Mouse (Mus musculus): Measurements from ENCODE around the gene Trim66. TPM values are rescaled to one million over a fixed set of nuclear protein-coding genes. Genes with fewer than 3 reads are reported as not detected.

The Trim66 gene
- polyA plus RNA-seq, 1 experiment: not detected

GRCm38 (mm10) chr7:109468262-109468701, 39.7 kb downstream of the Trim66 start:
- H3K27me3 ChIP-seq (replicated peaks): peaks cover 14% of the 10 kb centered on the region
- H3K9me3 ChIP-seq: no peaks in the 10 kb centered on the region
- H3K4me1 ChIP-seq: no peaks in the 10 kb centered on the region
- no peak overlapping the region for H3K4me3 ChIP-seq (replicated peaks)
- H3K36me3 ChIP-seq (replicated peaks; ENCODE audit: low read length): no peaks in the 10 kb centered on the region
- no peak for TF ChIP-seq FLI1 (IDR thresholded peaks at IDR 0.05; ENCODE audit: low read length)
- no peak for TF ChIP-seq GATA1 (IDR thresholded peaks at IDR 0.05; ENCODE audit: borderline replicate concordance, low read length)

GRCm38 (mm10) chr7:109467591-109467990, 40.3 kb downstream of the Trim66 start:
- Histone ChIP-seq H3K9me3 (no peaks in the 10 kb centered on the region), H3K27me3 (replicated peaks) (peaks cover 14% of the 10 kb centered on the region), H3K36me3 (replicated peaks; ENCODE audit: low read length) (no peaks in the 10 kb centered on the region), H3K4me3 (replicated peaks) (no peak overlapping the region), H3K4me1 (no peaks in the 10 kb centered on the region)
- no peak for TF ChIP-seq FLI1 (IDR thresholded peaks at IDR 0.05; ENCODE audit: low read length)

DNA sequence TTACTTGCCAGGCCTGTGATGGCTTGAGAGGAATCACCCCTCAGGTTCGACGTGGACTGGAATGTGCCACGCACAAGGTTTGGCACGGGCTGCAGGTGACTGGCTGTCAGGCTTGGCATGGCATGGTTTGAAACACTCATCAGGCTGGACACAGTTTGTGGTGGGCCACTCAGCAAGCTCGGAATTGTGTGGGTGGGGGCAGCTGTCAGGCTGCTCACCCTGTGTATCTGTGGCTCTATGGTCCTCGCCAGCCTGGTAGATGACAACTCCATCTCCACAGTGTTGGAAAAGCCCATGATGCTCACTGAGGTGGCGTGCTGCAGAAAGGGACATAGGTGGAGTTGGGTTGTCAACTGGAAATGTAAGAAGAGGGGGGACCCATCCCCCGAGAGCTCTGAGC, 47.2 kb downstream of the Trim66 start:
- Histone ChIP-seq H3K9me3 (no peaks in the 10 kb centered on the region), H3K36me3 (replicated peaks; ENCODE audit: low read length) (no peaks in the 10 kb centered on the region)
- TF ChIP-seq GATA1 (IDR thresholded peaks at IDR 0.05; ENCODE audit: borderline replicate concordance, low read length) (no peak), FLI1 (IDR thresholded peaks at IDR 0.05; ENCODE audit: low read length) (no peak)

DNA sequence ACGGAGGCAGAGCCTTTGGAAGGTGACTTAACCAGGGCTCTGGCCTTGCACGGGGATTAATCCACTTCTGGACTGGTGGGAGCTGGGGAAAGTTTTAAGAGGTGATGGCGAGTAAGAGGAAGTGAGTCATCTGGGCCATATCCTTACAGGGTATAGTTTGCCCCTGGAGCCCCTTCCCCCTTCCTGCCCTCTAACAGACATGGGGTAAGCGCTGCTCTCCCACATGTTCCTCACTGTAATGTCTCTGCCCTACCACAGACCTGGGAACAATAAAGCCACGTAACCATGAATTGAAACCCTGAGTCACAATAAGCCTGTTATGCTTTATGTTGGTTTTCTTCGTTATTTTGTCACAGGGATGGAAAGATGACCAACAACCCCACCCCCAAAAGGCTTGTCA, 51.4 kb downstream of the Trim66 start:
- Histone ChIP-seq H3K27me3 (replicated peaks) (peaks cover 8% of the 10 kb centered on the region), H3K36me3 (replicated peaks; ENCODE audit: low read length) (no peaks in the 10 kb centered on the region), H3K9me3 (no peaks in the 10 kb centered on the region), H3K4me3 (replicated peaks) (no peak overlapping the region), H3K4me1 (peaks cover 17% of the 10 kb centered on the region)
- no peak for TF ChIP-seq FLI1 (IDR thresholded peaks at IDR 0.05; ENCODE audit: low read length)

More for the DNA sequence above, 47.2 kb downstream of the Trim66 start:
- peaks cover 14% of the 10 kb centered on the region for H3K4me1 ChIP-seq
- no peak overlapping the region for H3K4me3 ChIP-seq (replicated peaks)
- H3K27me3 ChIP-seq (replicated peaks): peaks cover 5% of the 10 kb centered on the region

DNA sequence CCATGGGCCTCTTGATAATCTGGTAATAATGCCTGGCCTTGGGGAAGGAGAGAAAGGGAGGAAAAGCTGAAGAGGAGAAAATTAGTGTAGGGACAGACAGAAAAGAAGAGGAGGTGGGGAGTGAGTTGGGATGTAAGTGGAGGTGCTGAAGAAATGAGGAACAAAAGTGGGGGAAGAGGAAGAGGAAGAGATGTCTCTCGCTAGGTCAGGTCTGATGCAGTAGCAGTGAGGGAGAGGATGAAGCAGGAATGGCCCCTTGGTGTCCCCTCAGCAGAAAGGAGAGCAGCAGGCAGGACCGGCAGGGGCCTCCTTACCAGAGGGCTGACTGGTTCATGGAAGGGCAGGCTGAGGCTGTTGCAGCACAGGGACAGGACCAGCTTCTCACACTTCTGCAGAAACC, 52.2 kb downstream of the Trim66 start:
- Histone ChIP-seq H3K36me3 (replicated peaks; ENCODE audit: low read length) (no peaks in the 10 kb centered on the region), H3K27me3 (replicated peaks) (peaks cover 10% of the 10 kb centered on the region)

DNA sequence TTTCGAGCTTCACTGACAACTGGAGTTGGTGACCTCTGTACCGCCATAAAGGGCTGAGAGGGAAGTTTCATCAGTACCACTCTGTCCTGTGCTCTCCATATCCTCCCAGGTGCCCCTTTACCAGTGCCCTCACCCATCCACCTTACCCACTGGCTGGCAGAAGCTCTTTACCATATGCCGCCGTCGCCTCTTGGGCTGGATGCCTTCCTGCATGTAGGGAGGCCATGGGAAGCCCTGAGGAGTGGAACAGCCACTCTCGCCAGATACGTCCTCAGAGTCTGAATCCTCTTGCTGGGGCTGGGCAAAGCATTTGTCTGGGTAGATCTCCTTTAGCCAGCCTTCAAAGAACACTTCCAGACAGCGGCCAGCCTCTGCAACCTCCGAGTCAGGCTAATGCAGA, 53.1 kb downstream of the Trim66 start:
- TF ChIP-seq FLI1 (IDR thresholded peaks at IDR 0.05; ENCODE audit: low read length) (no peak), GATA1 (IDR thresholded peaks at IDR 0.05; ENCODE audit: borderline replicate concordance, low read length) (no peak)
- H3K4me1 ChIP-seq: peaks cover 17% of the 10 kb centered on the region
- H3K4me3 ChIP-seq (replicated peaks): no peak overlapping the region
- no peaks in the 10 kb centered on the region for H3K36me3 ChIP-seq (replicated peaks; ENCODE audit: low read length)
- H3K27me3 ChIP-seq (replicated peaks): peaks cover 12% of the 10 kb centered on the region
- no peaks in the 10 kb centered on the region for H3K9me3 ChIP-seq

More for the DNA sequence above, 52.2 kb downstream of the Trim66 start:
- no peaks in the 10 kb centered on the region for H3K9me3 ChIP-seq
- peaks cover 17% of the 10 kb centered on the region for H3K4me1 ChIP-seq
- no peak overlapping the region for H3K4me3 ChIP-seq (replicated peaks)
- TF ChIP-seq FLI1 (IDR thresholded peaks at IDR 0.05; ENCODE audit: low read length) (no peak), GATA1 (IDR thresholded peaks at IDR 0.05; ENCODE audit: borderline replicate concordance, low read length) (no peak)

GRCm38 (mm10) chr7:109448060-109448459, 59.9 kb downstream of the Trim66 start:
- H3K9me3 ChIP-seq: no peaks in the 10 kb centered on the region
- H3K36me3 ChIP-seq (replicated peaks; ENCODE audit: low read length): no peaks in the 10 kb centered on the region
- peaks cover 14% of the 10 kb centered on the region for H3K27me3 ChIP-seq (replicated peaks)
- H3K4me1 ChIP-seq: no peaks in the 10 kb centered on the region
- TF ChIP-seq GATA1 (IDR thresholded peaks at IDR 0.05; ENCODE audit: borderline replicate concordance, low read length): no peak
- TF ChIP-seq FLI1 (IDR thresholded peaks at IDR 0.05; ENCODE audit: low read length): no peak
- no peak overlapping the region for H3K4me3 ChIP-seq (replicated peaks)

DNA sequence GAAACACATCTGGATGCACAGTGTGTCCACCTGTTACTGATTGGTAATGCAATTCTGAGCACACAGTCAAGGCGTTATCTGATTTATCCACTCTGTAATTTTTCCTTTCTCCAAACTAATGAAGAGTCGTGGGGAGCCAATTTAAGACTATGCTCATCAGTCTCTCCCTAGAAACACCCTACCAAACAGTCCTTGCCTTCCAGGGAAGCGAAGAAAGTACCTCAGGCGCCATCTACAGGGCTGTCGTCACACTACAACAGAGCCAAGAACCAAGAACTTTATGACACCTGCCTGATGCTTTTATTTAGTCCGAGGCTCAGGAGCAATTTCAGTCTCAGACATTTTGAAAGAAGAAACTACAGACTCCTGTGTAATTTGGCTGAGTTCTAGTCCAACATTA, 62.9 kb downstream of the Trim66 start:
- Histone ChIP-seq H3K27me3 (replicated peaks) (peaks cover 18% of the 10 kb centered on the region), H3K4me3 (replicated peaks) (no peak overlapping the region), H3K36me3 (replicated peaks; ENCODE audit: low read length) (no peaks in the 10 kb centered on the region), H3K4me1 (no peaks in the 10 kb centered on the region), H3K9me3 (no peaks in the 10 kb centered on the region)
- TF ChIP-seq GATA1 (IDR thresholded peaks at IDR 0.05; ENCODE audit: borderline replicate concordance, low read length): no peak

DNA sequence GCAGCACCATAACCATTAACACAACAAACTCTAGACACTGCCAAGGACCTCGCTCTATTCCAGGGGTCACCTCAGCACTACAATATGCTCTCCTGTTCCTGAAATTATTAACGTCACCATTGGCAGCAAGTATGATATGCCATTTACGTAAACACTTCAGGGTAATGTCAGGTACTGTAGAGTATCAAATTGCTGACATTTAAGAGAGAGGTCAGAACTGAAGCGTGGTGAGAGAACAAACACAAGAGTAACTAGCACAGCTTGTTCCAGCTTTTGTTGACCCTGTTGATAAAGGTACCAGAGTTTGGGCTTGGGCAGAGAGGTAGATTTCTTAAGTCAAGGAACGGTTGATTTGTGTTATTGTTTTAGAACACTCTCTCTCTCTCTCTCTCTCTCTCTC, 65.2 kb downstream of the Trim66 start:
- peaks cover 8% of the 10 kb centered on the region for H3K4me1 ChIP-seq
- H3K9me3 ChIP-seq: no peaks in the 10 kb centered on the region
- no peak for TF ChIP-seq FLI1 (IDR thresholded peaks at IDR 0.05; ENCODE audit: low read length)
- TF ChIP-seq GATA1 (IDR thresholded peaks at IDR 0.05; ENCODE audit: borderline replicate concordance, low read length): no peak
- no peaks in the 10 kb centered on the region for H3K36me3 ChIP-seq (replicated peaks; ENCODE audit: low read length)
- H3K4me3 ChIP-seq (replicated peaks): no peak overlapping the region
- peaks cover 33% of the 10 kb centered on the region for H3K27me3 ChIP-seq (replicated peaks)

- Histone ChIP-seq H3K4me3 (replicated peaks) (no peak overlapping the region), H3K4me1 (peaks cover 8% of the 10 kb centered on the region), H3K36me3 (replicated peaks; ENCODE audit: low read length) (no peaks in the 10 kb centered on the region), H3K27me3 (replicated peaks) (peaks cover 44% of the 10 kb centered on the region), H3K9me3 (no peaks in the 10 kb centered on the region)
- TF ChIP-seq GATA1 (IDR thresholded peaks at IDR 0.05; ENCODE audit: borderline replicate concordance, low read length) (no peak), FLI1 (IDR thresholded peaks at IDR 0.05; ENCODE audit: low read length) (no peak)
These were observed 67.2 kb downstream of the Trim66 start for GRCm38 (mm10) chr7:109440697-109441269.

Data from megakaryocyte, embryonic 14.5 days (primary cell).